Mouse (Mus musculus): ENCODE results near the gene Jph2.

DNA sequence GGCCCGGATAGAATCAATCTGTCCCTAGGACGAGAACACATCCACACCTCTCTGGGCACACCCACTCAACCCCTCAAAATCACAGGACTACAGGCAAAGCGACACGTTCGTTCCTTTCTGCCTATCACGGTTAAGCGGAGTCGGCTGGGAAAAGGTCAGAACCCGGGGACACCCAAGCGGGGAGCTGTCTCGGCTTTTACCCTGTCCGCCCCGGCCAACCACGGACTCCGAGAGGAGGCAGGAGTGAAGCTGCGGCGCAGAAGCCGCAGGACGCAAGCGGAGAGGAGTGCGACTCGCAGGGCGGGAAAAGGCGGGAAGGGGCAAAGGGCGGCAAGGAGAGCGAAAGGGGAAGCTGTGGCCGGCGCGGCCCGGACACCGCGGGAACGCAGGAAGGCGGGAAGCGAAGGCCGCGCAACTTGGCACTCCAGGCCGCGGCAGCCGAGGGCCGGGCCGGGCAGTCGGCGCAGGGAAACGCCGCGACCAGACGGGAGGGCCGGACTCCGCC, 21.1 kb upstream of the Jph2 start:
- TF ChIP-seq CTCF (IDR thresholded peaks at IDR 0.05; ENCODE audit: extremely low read depth, insufficient read length, insufficient replicate concordance, low read depth, low read length) (no peak), POLR2A (IDR thresholded peaks at IDR 0.05; ENCODE audit: low read depth, low read length) (no peak; the same call in 1 of the 2 replicates)
